Mouse (Mus musculus): ENCODE data around the gene Ifna12.
"Not testable (repeated sequence)": the region's sequence is repeated elsewhere in the genome, so short reads cannot be mapped to it uniquely, and the experiment has no call there.

The Ifna12 gene

DNA sequence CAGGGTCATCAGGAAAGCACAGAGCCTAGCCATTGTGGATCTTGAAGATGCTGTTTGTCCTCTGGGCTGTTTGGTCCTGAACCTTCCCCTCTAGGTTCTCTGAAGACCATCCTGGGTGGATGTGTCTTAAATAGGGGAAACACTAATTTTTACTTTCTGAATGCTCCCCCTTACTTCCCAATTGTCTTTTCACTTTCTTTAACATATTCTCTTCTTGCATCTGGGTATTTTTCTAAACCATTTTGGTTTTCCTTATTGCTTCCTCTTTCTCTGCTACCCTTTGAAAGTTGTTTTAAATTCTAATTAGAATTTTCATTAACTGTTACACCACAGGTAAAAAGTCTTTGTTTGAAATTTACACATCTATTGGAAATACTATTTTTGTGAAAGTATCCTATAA, at the start of gene Ifna12:
Gene Ifna12 (minus strand): TSS at position 101 of the 400 bp plus-strand sequence.
- DNase-seq (ENCODE audit: low spot score) = no peak

DNA sequence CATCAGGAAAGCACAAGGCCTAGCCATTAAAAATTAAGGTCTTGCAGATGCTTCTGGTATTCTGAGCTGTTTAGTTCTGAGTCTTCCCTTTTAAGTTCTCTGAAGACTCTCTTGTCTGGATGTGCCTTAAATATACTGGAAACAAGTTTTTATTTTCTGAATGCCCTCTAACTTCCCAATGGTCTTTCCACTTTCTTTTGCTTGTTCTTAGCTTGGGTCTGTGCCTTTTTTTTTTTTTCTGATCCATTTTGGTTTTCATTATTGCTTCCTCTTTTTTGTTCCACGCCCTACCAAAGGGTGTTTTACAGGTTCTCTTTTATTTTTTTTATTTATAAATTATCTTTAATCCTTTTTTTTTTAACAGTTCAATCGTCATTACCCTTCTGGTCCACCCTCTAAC, 41.2 kb upstream of the Ifna12 start, which contains the start of gene Ifna13:
Gene Ifna13 (minus strand): TSS at position 101 of the 400 bp plus-strand sequence.
- no peak for DNase-seq (ENCODE audit: low spot score)

DNA sequence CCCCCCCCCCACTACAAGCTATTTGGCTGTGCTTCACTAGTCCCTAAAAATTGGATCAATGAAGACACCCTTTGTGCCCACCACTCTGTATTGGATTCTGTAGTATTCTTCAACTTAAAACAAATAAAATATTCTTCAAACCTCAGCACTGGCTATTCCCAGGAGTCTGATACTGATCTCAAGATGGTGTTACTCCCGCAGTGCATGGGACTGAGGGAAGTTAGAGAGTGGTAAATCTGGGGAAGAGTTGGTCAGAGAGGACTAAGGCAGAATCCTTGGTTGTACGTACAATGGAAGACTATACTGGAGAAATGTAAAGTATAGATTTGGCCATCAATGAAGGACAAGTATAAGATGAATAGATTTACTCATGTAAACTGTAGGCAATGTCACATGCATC, 39.4 kb upstream of the Ifna12 start:
- no peak for DNase-seq (ENCODE audit: low spot score)

DNA sequence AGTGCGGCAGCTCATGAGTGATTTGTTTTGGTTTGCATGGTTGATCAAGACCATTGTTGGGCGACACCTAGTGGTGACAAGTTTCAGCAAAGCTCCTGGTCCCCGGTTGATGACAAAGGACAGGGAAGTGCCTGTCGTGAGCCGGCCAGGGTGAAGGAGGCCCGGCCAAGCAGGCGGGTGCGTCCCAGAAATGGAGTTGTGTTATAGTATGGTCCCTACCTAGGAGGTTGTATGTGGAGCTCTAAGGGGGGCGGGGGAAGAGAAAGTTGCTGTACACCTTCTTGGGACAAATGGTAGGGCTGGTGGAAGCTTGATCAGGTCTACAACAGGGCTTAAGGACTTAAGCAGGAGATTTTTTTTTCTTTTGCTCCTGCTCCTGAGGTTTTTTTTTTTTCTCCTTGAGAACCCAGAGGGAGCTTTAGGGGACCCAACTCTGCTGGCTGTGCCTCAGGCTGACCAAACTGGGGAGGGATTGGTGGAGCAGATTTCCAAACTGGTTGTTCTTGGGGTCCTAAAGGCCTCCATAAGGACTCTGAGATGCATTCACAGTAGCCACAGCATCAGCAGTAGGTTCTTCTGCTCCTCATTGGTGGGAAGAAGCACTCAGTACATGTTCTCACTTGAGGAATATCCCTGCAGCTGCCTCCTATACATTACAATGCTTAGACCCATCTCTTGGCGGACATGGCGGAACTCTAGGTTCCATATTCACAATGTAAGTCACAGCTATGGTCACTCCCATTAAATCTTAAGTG, 38.1 kb upstream of the Ifna12 start:
- DNase-seq (ENCODE audit: low spot score) = peak; percentile 90

DNA sequence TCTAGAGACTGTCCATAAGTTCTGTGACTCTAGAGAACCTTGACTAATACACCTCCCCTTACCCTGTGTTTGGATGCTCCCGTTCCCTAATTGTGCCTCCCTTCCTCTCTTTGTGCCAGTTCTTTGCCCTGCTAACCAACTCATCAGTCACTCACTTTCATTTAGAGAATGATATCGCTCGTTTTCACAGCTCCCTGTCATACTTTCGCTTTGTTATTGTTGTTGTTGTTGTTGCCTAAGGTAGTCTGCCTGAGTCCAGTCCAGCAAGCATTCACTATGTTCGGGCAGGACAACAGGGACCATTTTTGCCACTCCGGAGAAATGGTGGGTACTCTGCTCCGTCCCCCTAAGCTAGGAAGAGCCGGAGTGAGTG, 37.5 kb upstream of the Ifna12 start:
- no peak for DNase-seq (ENCODE audit: low spot score)

DNA sequence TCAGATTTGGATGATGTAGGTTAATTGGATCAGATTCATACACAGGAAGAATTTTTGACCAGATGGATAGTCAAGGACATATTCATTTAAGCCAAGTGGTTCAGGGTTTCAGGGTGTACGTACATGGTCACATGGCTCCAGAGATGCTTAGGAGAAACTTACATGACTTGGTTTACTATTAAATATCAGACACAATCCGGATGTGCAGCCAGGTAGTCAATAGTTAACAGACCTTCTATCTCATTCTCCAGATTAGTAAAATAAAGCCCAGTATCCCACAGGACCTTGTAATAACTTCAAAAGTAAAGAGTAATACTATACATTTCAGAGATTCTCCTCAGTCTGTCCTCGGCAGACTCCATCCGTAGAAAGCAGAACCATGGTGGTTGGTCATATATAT, 31.1 kb upstream of the Ifna12 start, which contains the start of gene C87499:
Gene C87499 (minus strand): TSS at position 101 of the 400 bp plus-strand sequence.
- no peak for DNase-seq (ENCODE audit: low spot score)

DNA sequence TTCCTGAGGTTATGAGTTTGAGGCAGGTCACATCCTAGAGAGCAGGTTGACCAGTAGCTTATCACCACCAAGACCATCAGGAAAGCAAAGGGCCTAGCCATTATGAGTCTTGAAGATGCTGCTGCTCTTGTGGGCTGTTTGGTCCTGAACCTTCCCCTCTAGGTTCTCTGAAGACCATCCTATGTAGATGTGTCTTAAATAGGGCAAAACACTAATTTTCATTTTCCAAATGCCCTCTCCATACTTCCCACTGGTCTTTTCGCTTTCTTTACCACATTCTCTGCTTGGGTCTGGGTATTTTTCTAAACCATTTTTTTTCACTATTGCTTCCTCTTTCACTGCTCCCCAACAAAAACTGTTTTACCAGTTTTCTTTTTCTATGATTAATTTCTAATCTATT, 10.9 kb downstream of the Ifna12 start, which contains the start of gene Ifna9:
Gene Ifna9 (minus strand): TSS at position 101 of the 400 bp plus-strand sequence.
- DNase-seq (ENCODE audit: low spot score) = no peak

DNA sequence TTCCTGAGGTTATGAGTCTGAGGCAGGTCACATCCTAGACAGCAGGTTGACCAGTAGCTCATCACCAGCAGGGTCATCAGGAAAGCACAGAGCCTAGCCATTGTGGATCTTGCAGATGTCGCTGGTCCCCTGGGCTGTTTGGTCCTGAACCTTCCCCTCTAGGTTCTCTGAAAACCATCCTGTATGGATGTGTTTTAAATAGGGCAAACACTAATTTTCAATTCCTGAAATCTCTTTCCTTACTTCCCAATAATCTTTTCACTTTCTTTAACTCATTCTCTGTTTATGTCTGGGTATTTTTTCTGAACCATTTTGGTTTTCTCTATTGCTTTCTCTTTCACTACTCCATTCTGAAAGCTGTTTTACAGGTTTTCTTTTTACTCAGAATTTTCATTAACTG, 31.5 kb downstream of the Ifna12 start, which contains the start of gene Ifna14:
Gene Ifna14 (minus strand): TSS at position 101 of the 400 bp plus-strand sequence.
- no peak for DNase-seq (ENCODE audit: low spot score)

DNA sequence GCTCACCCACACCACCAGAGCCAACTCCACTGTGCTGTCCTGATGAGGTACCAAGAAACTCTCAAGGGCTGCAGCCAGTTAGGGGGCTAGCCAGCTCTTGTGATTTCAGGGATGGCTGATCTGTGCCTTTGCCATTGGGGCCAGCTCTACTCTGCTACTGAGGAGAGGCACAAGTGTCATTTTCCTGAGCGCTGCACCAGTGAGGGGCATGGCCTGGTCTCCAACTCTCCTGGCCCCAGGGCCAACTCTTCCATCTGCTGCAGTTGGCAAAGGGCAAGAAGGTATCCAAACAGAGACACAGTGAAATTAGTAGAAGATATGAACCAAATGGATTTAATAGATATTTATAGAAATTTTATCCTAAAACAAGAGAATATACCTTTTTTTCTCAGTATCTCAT, 41.4 kb downstream of the Ifna12 start:
- no peak for DNase-seq (ENCODE audit: low spot score)

DNA sequence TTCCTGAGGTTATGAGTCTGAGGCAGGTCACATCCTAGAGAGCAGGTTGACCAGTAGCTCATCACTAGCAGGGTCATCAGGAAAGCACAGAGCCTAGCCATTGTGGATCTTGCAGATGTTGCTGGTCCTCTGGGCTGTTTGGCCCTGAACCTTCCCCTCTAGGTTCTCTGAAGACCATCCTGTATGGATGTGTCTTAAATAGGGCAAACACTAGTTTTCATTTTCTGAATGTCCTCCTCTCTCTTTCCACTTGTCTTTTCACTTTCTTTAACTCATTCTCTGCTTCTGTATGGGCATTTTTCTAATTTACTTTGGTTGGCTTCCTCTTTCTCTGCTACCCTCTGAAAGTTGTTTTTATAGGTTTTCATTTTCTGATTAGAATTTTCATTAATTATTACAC, 45.0 kb downstream of the Ifna12 start, which contains the start of gene Ifna15:
Gene Ifna15 (minus strand): TSS at position 101 of the 400 bp plus-strand sequence.
- DNase-seq (ENCODE audit: low spot score) = not testable (repeated sequence)
